Mouse (Mus musculus) forebrain, embryonic 10.5 days (tissue): ENCODE data around the gene Gm20716. TPM values are rescaled to one million over a fixed set of nuclear protein-coding genes. Genes with fewer than 3 reads are reported as not detected.
A peak's percentile ranks its signal among the peaks of the same experiment; 100 is the strongest.

ENCODE experiments used
- DNase-seq: peaks from one replicate; pipeline ENCODE4 v3.0.0-alpha.2; 2017; ENCODE audit warnings: low spot score; ENCODE audit errors: extremely low spot score
- H3K27ac ChIP-seq: fragments of 300-500 bp; sonication (generic); 2 replicates; pipeline ENCODE4 v1.5.1; 2016; ENCODE audit warnings: mild to moderate bottlenecking
- H3K27me3 ChIP-seq: fragments of 300-500 bp; sonication (generic); 2 replicates; pipeline ENCODE4 v1.6.1; 2016; ENCODE audit warnings: mild to moderate bottlenecking; ENCODE audit not compliant: poor library complexity, severe bottlenecking
- H3K36me3 ChIP-seq: fragments of 300-500 bp; sonication (generic); replicated peaks from 2 replicates; pipeline ENCODE4 v1.6.1; 2016; ENCODE audit warnings: mild to moderate bottlenecking, moderate library complexity
- H3K4me1 ChIP-seq: fragments of 300-500 bp; sonication (generic); 2 replicates; pipeline ENCODE4 v1.6.1; 2016
- H3K4me3 ChIP-seq: fragments of 300-500 bp; sonication (generic); 2 replicates; pipeline ENCODE4 v1.5.1; 2016; ENCODE audit warnings: mild to moderate bottlenecking, moderate library complexity
- H3K9me3 ChIP-seq: fragments of 300-500 bp; sonication (generic); 2 replicates; pipeline ENCODE4 v1.6.1; 2016; ENCODE audit warnings: mild to moderate bottlenecking, moderate library complexity
- WGBS: fragments of 180-500 bp; shearing (Covaris S2); methylation state at CpG from one replicate; pipeline ENCODE4 v1.1.7; 2016; 5-methylcytosine and 5-hydroxymethylcytosine counted together
- microRNA-seq: library from miRNA; unstranded; fragments of <30 nt; microRNA quantifications from one replicate; pipeline ENCODE4, GENCODE M21; 2017
- polyA plus RNA-seq: library from polyadenylated mRNA; unstranded; fragments of >200 nt; fragmentation: Nextera tagmentation; extraction: Ambion mirVana; gene quantifications from 2 replicates; pipeline ENCODE4 v1.2.1, GENCODE M21; 2016

Gm20716 gene
- polyA plus RNA-seq, 1 experiment from 2014 or later = 20.7 TPM

DNA sequence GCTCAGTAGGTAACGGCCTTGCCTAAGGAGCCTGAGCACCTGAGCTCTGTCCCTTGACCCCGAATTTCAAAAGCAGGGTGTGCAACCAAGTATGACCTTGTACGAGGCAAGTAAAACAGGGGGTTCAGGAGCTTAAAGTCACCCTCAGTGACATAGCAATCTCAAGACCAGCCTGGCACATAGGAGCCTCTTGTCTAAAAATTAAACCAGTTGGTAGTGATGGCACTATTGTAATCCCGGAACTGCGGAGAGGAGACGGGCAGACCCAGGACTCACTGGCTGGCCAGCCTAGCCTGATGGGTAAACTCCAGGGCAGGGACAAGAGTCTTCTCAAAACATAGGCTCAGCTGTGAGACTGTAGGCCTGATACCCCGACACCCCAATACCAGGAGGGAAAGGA lies 74.5 kb downstream of the Gm20716 start:
- no peak overlapping the region for H3K4me3 ChIP-seq
- H3K27me3 ChIP-seq = peaks cover 50% of the 10 kb centered on the region
- WGBS = 88% methylated on average over 7 of the region's 7 CpGs
- H3K9me3 ChIP-seq = no peaks in the 10 kb centered on the region
- peak overlapping the region; percentile 87; the same call in 1 of the 2 replicates for H3K27ac ChIP-seq
- peaks cover 63% of the 10 kb centered on the region for H3K4me1 ChIP-seq
- no peak for DNase-seq
- H3K36me3 ChIP-seq = no peaks in the 10 kb centered on the region

DNA sequence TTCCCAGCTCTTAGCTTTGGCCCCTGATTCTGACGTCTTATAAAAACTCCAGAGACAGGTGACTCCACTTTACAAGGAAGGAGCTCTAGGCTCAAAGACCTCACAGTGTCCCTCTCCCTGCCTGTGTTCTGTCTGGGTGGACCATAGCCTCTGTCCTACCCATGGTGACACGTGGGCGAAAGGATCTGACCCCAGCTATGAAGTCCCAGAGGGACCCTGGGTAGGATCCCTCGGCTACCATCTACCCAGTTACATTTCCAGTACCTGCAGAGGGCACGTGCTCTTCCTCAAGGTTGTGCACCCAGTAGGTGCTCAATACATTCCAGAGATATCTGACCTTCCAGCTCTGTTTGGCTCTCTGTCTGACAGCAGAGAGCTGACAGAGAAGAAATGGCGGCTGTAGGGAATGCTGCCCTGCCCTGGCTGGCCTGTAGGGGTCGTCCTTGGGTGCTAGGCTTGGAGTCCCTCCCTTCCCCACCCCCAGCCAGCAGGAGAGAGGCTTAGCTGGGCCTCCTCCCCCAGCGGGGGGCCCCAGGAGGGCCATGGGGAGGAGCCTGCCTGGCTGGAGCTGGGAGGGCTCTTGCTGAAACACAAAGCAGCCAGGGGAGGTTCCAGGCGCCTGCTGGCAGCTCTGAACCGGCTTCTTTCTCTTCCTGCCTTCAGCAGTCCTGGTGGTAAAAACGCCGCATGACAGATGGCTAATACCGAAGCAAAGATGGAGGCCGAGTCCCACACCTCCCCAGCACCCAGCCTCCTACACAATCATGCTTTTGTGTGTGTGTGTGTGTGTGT lies 75.9 kb downstream of the Gm20716 start:
- H3K27ac ChIP-seq = peak overlapping the region; percentile 87
- peak overlapping the region; percentile 30 for H3K4me3 ChIP-seq
- H3K36me3 ChIP-seq = no peaks in the 10 kb centered on the region
- peaks cover 54% of the 10 kb centered on the region for H3K4me1 ChIP-seq
- DNase-seq = peak; percentile 92
- H3K9me3 ChIP-seq = no peaks in the 10 kb centered on the region
- 21% methylated on average over 14 of the region's 14 CpGs for WGBS
- H3K27me3 ChIP-seq = peaks cover 37% of the 10 kb centered on the region

GRCm38 (mm10) chr2:168149241-168149640 lies 80.9 kb downstream of the Gm20716 start:
- peaks cover 39% of the 10 kb centered on the region for H3K4me1 ChIP-seq
- H3K36me3 ChIP-seq = no peaks in the 10 kb centered on the region
- no peak overlapping the region for H3K27ac ChIP-seq
- no peaks in the 10 kb centered on the region for H3K27me3 ChIP-seq
- WGBS = 93% methylated on average over 8 of the region's 8 CpGs
- DNase-seq = no peak
- no peak overlapping the region for H3K4me3 ChIP-seq
- H3K9me3 ChIP-seq = no peaks in the 10 kb centered on the region

GRCm38 (mm10) chr2:168147722-168148432 lies 82.3 kb downstream of the Gm20716 start:
- no peaks in the 10 kb centered on the region for H3K9me3 ChIP-seq
- WGBS = 71% methylated on average over 22 of the region's 22 CpGs
- H3K27me3 ChIP-seq = no peaks in the 10 kb centered on the region
- DNase-seq = no peak
- H3K27ac ChIP-seq = no peak overlapping the region
- H3K4me3 ChIP-seq = no peak overlapping the region
- no peaks in the 10 kb centered on the region for H3K36me3 ChIP-seq
- peaks cover 33% of the 10 kb centered on the region for H3K4me1 ChIP-seq

DNA sequence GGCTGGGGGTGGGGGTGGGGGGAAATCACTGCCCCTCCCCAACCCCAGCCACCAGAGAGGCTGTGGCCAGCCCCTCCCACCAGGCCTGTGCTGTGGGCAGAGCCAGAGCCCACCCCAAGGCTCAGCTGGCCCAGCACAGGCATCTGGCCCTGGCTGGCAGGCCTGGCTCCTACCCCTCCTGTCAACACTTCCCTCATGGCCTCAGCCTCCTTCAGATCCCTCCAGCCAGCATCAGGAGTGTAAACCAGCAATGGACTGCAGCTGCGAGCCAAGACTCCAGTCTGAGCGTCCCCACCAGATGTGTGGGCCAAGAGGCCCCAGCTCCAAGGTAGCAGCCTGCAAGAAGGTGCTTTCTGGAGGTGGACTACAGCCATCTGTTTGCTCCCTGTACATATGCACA lies 84.7 kb downstream of the Gm20716 start:
- Histone ChIP-seq H3K36me3 (no peaks in the 10 kb centered on the region), H3K27me3 (no peaks in the 10 kb centered on the region), H3K4me3 (no peak overlapping the region), H3K9me3 (no peaks in the 10 kb centered on the region), H3K4me1 (peaks cover 26% of the 10 kb centered on the region), H3K27ac (no peak overlapping the region)
- WGBS = 80% methylated on average over 2 of the region's 2 CpGs
- DNase-seq = no peak

- Histone ChIP-seq H3K4me1 (peaks cover 26% of the 10 kb centered on the region), H3K9me3 (no peaks in the 10 kb centered on the region), H3K27me3 (no peaks in the 10 kb centered on the region), H3K36me3 (no peaks in the 10 kb centered on the region), H3K27ac (no peak overlapping the region), H3K4me3 (no peak overlapping the region)
- DNase-seq = no peak
- 53% methylated on average over 5 of the region's 5 CpGs for WGBS
Measured at GRCm38 (mm10) chr2:168143794-168144193, 86.4 kb downstream of the Gm20716 start.

- Histone ChIP-seq H3K36me3 (no peaks in the 10 kb centered on the region), H3K9me3 (no peaks in the 10 kb centered on the region), H3K4me3 (no peak overlapping the region), H3K27ac (no peak overlapping the region), H3K4me1 (no peaks in the 10 kb centered on the region), H3K27me3 (no peaks in the 10 kb centered on the region)
- 85% methylated on average over 15 of the region's 15 CpGs for WGBS
- DNase-seq = no peak
Measured at GRCm38 (mm10) chr2:168137161-168137560, 93.0 kb downstream of the Gm20716 start.

Small RNAs within 50 kb of the gene (microRNA-seq; reads per million reads assigned to microRNA genes)
- not detected for gene Gm24561

Other genes with a start within 250 kb of the Gm20716 start
- 0.59 and 0.93 TPM in 2 replicates for gene Ripor3, start 219.7 kb downstream of the Gm20716 start, polyA plus RNA-seq
- 9.3 and 10.4 TPM in 2 replicates for gene Pard6b, start 149.4 kb downstream of the Gm20716 start, polyA plus RNA-seq
- gene Adnp, start 23.3 kb downstream of the Gm20716 start, polyA plus RNA-seq = 2.4 and 3.7 TPM in 2 replicates
- gene Dpm1, start 227 bp upstream of the Gm20716 start, polyA plus RNA-seq = 70.9 and 77.6 TPM in 2 replicates
- gene Mocs3, start 258 bp upstream of the Gm20716 start, polyA plus RNA-seq = 5.2 and 6.4 TPM in 2 replicates
- 2.6 and 2.7 TPM in 2 replicates for gene Kcng1, start 51.4 kb upstream of the Gm20716 start, polyA plus RNA-seq